Mouse (Mus musculus): ENCODE measurements around the gene Gm13285. TPM values are rescaled to one million over a fixed set of nuclear protein-coding genes. Genes with fewer than 3 reads are reported as not detected.
"Not testable (repeated sequence)": the region's sequence is repeated elsewhere in the genome, so short reads cannot be mapped to it uniquely, and the experiment has no call there.

Gene Gm13285
- polyA plus RNA-seq, 1 experiment from 2014 or later, result not detected

DNA sequence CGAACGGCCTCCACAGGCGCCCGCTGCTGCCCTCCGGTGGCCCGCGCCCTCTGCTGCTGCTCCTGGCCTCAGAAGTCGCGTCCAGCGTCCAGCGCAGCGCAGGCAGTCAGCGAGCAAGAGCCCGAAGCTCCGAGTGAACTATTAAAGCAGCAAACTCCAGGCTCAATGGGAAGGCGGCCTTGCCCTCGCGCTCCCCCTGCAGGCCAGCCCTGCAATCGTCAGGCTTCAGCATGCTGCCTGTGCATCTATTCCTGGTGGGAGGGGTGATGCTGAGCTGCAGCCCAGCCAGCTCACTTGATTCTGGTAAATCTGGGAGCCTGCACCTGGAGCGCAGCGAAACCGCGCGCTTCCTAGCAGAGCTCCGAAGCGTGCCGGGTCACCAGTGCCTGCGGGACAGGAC, 11.1 kb upstream of the Gm13285 start, which contains the start of gene Gm13277:
Gm13277 (plus strand) TSS at position 231 of the 400 bp plus-strand sequence.
- WGBS, result 0% methylated on average over 1 of the region's 28 CpGs
- not testable (repeated sequence) for H3K4me2 ChIP-seq (ENCODE audit: low read length); H3K4me3 ChIP-seq (replicated peaks; ENCODE audit: low read length); H3K4me1 ChIP-seq (replicated peaks; ENCODE audit: control insufficient read depth, insufficient read depth, low read length); H3K27ac ChIP-seq (ENCODE audit: low read length); H3K9ac ChIP-seq (replicated peaks; ENCODE audit: low read depth, low read length); H3K36me3 ChIP-seq (ENCODE audit: control insufficient read depth, insufficient read depth); ATAC-seq; H3K27me3 ChIP-seq (replicated peaks; ENCODE audit: control insufficient read depth, insufficient read depth, low read length); H3K9me3 ChIP-seq (ENCODE audit: control insufficient read depth, low read length)

DNA sequence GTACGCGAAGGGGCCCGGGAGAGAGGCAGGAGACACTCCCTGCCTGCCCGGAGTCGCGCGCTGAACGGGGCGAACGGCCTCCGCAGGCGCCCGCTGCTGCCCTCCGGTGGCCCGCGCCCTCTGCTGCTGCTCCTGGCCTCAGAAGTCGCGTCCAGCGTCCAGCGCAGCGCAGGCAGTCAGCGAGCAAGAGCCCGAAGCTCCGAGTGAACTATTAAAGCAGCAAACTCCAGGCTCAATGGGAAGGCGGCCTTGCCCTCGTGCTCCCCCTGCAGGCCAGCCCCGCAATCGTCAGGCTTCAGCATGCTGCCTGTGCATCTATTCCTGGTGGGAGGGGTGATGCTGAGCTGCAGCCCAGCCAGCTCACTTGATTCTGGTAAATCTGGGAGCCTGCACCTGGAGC, 8.2 kb upstream of the Gm13285 start, which contains the start of gene Gm13278:
Gm13278 (plus strand) TSS at position 301 of the 400 bp plus-strand sequence.
- no CpG with 5 or more reads among the region's 28 CpGs for WGBS
- not testable (repeated sequence) for ATAC-seq; H3K4me2 ChIP-seq (ENCODE audit: low read length); H3K27ac ChIP-seq (ENCODE audit: low read length); H3K36me3 ChIP-seq (ENCODE audit: control insufficient read depth, insufficient read depth); H3K9ac ChIP-seq (replicated peaks; ENCODE audit: low read depth, low read length); H3K27me3 ChIP-seq (replicated peaks; ENCODE audit: control insufficient read depth, insufficient read depth, low read length); H3K4me1 ChIP-seq (replicated peaks; ENCODE audit: control insufficient read depth, insufficient read depth, low read length); H3K9me3 ChIP-seq (ENCODE audit: control insufficient read depth, low read length); H3K4me3 ChIP-seq (replicated peaks; ENCODE audit: low read length)

DNA sequence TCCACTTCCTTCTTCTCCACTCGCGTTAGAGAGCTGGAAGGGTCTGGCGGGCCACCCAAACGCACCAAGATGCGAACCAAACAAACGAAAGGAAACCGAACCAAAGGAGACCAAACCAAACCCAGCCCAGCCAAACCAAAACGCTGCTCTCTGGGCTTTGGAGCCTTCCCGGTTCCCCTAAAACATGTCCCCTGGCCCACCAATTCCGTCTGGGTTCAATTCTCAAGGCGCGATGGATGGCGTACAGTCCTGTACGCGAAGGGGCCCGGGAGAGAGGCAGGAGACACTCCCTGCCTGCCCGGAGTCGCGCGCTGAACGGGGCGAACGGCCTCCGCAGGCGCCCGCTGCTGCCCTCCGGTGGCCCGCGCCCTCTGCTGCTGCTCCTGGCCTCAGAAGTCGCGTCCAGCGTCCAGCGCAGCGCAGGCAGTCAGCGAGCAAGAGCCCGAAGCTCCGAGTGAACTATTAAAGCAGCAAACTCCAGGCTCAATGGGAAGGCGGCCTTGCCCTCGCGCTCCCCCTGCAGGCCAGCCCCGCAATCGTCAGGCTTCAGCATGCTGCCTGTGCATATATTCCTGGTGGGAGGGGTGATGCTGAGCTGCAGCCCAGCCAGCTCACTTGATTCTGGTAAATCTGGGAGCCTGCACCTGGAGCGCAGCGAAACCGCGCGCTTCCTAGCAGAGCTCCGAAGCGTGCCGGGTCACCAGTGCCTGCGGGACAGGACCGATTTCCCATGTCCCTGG, 5.4 kb upstream of the Gm13285 start, which contains the start of gene Gm13275:
Gm13275 (plus strand) TSS at position 552 of the 740 bp plus-strand sequence.
- WGBS, result 0% methylated on average over 6 of the region's 52 CpGs
- not testable (repeated sequence) for H3K9me3 ChIP-seq (ENCODE audit: control insufficient read depth, low read length); H3K27ac ChIP-seq (ENCODE audit: low read length); H3K9ac ChIP-seq (replicated peaks; ENCODE audit: low read depth, low read length); H3K4me1 ChIP-seq (replicated peaks; ENCODE audit: control insufficient read depth, insufficient read depth, low read length); H3K27me3 ChIP-seq (replicated peaks; ENCODE audit: control insufficient read depth, insufficient read depth, low read length); H3K36me3 ChIP-seq (ENCODE audit: control insufficient read depth, insufficient read depth); H3K4me3 ChIP-seq (replicated peaks; ENCODE audit: low read length); H3K4me2 ChIP-seq (ENCODE audit: low read length); ATAC-seq

DNA sequence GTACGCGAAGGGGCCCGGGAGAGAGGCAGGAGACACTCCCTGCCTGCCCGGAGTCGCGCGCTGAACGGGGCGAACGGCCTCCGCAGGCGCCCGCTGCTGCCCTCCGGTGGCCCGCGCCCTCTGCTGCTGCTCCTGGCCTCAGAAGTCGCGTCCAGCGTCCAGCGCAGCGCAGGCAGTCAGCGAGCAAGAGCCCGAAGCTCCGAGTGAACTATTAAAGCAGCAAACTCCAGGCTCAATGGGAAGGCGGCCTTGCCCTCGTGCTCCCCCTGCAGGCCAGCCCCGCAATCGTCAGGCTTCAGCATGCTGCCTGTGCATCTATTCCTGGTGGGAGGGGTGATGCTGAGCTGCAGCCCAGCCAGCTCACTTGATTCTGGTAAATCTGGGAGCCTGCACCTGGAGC, 2.4 kb upstream of the Gm13285 start, which contains the start of gene Gm13279:
Gm13279 (plus strand) TSS at position 301 of the 400 bp plus-strand sequence.
- not testable (repeated sequence) for ATAC-seq; H3K4me2 ChIP-seq (ENCODE audit: low read length); H3K9me3 ChIP-seq (ENCODE audit: control insufficient read depth, low read length); H3K27ac ChIP-seq (ENCODE audit: low read length); H3K27me3 ChIP-seq (replicated peaks; ENCODE audit: control insufficient read depth, insufficient read depth, low read length); H3K4me1 ChIP-seq (replicated peaks; ENCODE audit: control insufficient read depth, insufficient read depth, low read length); H3K4me3 ChIP-seq (replicated peaks; ENCODE audit: low read length); H3K9ac ChIP-seq (replicated peaks; ENCODE audit: low read depth, low read length); H3K36me3 ChIP-seq (ENCODE audit: control insufficient read depth, insufficient read depth)
- no CpG with 5 or more reads among the region's 28 CpGs for WGBS

DNA sequence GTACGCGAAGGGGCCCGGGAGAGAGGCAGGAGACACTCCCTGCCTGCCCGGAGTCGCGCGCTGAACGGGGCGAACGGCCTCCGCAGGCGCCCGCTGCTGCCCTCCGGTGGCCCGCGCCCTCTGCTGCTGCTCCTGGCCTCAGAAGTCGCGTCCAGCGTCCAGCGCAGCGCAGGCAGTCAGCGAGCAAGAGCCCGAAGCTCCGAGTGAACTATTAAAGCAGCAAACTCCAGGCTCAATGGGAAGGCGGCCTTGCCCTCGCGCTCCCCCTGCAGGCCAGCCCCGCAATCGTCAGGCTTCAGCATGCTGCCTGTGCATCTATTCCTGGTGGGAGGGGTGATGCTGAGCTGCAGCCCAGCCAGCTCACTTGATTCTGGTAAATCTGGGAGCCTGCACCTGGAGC, 3.5 kb downstream of the Gm13285 start, which contains the start of gene Gm13287:
Gm13287 (plus strand) TSS at position 301 of the 400 bp plus-strand sequence.
- not testable (repeated sequence) for ATAC-seq; H3K4me1 ChIP-seq (replicated peaks; ENCODE audit: control insufficient read depth, insufficient read depth, low read length); H3K9ac ChIP-seq (replicated peaks; ENCODE audit: low read depth, low read length); H3K9me3 ChIP-seq (ENCODE audit: control insufficient read depth, low read length); H3K27me3 ChIP-seq (replicated peaks; ENCODE audit: control insufficient read depth, insufficient read depth, low read length); H3K4me3 ChIP-seq (replicated peaks; ENCODE audit: low read length); H3K36me3 ChIP-seq (ENCODE audit: control insufficient read depth, insufficient read depth); H3K4me2 ChIP-seq (ENCODE audit: low read length); H3K27ac ChIP-seq (ENCODE audit: low read length)
- no CpG with 5 or more reads among the region's 29 CpGs for WGBS

DNA sequence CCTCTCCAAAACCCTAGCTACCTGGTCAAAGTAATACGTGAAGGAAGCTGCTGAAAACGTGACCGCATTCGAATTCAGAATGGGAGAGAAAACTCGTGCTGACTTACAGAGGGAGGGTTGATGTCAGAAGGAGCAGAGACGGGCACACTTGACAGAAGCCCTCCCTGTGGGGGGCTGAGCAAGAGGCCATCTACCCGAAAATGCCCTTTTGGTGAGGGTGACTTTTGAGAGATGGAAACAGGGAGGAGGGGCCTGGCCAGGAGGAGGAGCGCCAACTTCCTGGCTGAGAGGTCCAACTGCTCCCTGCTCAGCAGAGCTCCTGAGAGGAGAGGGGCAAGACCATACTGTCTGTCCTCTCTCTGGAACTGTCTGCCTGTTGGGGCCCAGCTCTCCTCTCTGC, 5.8 kb downstream of the Gm13285 start, which contains the start of gene Gm13288:
Gm13288 (plus strand) TSS at position 301 of the 400 bp plus-strand sequence.
- H3K27me3 ChIP-seq (replicated peaks; ENCODE audit: control insufficient read depth, insufficient read depth, low read length); H3K9ac ChIP-seq (replicated peaks; ENCODE audit: low read depth, low read length); H3K36me3 ChIP-seq (ENCODE audit: control insufficient read depth, insufficient read depth); ATAC-seq; H3K4me1 ChIP-seq (replicated peaks; ENCODE audit: control insufficient read depth, insufficient read depth, low read length); H3K9me3 ChIP-seq (ENCODE audit: control insufficient read depth, low read length); H3K27ac ChIP-seq (ENCODE audit: low read length): not testable (repeated sequence)
- 0 out of 2 replicates have a peak within 1 kb of the TSS, but pooled peaks have one; percentile 20 for H3K4me3 ChIP-seq (replicated peaks; ENCODE audit: low read length)
- H3K4me2 ChIP-seq (ENCODE audit: low read length), result peak within 1 kb of the TSS; percentile 31; the same call in 1 of the 2 replicates
- WGBS, result no CpG with 5 or more reads among the region's 8 CpGs

DNA sequence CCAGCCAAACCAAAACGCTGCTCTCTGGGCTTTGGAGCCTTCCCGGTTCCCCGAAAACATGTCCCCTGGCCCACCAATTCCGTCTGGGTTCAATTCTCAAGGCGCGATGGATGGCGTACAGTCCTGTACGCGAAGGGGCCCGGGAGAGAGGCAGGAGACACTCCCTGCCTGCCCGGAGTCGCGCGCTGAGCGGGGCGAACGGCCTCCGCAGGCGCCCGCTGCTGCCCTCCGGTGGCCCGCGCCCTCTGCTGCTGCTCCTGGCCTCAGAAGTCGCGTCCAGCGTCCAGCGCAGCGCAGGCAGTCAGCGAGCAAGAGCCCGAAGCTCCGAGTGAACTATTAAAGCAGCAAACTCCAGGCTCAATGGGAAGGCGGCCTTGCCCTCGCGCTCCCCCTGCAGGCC, 6.3 kb downstream of the Gm13285 start:
- not testable (repeated sequence) for H3K9me3 ChIP-seq (ENCODE audit: control insufficient read depth, low read length); H3K27ac ChIP-seq (ENCODE audit: low read length); H3K4me1 ChIP-seq (replicated peaks; ENCODE audit: control insufficient read depth, insufficient read depth, low read length); H3K9ac ChIP-seq (replicated peaks; ENCODE audit: low read depth, low read length); H3K27me3 ChIP-seq (replicated peaks; ENCODE audit: control insufficient read depth, insufficient read depth, low read length); H3K36me3 ChIP-seq (ENCODE audit: control insufficient read depth, insufficient read depth); ATAC-seq
- H3K4me2 ChIP-seq (ENCODE audit: low read length), result peak overlapping the region; percentile 31; the same call in 1 of the 2 replicates
- H3K4me3 ChIP-seq (replicated peaks; ENCODE audit: low read length), result 0 out of 2 replicates have a peak overlapping the region, but pooled peaks have one; percentile 20
- WGBS, result 0% methylated on average over 12 of the region's 34 CpGs

DNA sequence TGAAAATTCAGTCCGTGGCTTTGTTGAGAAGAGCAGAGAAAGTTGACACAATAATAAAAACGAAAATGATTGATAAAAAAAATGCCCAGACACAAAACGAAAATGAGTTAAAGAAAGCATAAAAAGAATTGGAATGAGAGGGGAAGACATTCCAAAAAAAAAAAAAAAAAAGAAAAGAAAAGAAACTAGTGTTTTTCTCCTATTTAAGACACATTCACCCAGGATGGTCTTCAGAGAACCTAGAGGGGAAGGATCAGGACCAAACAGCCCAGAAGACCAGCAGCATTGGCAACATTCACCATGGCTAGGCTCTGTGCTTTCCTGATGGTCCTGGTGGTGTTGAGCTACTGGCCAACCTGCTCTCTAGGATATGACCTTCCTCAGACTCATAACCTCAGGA, 16.5 kb downstream of the Gm13285 start, which contains the start of gene Ifna7:
Ifna7 (plus strand) TSS at position 301 of the 400 bp plus-strand sequence.
- ATAC-seq, result no peak
- 73% methylated on average over 3 of the region's 3 CpGs for WGBS
- no peak within 1 kb of the TSS for H3K9ac ChIP-seq (replicated peaks; ENCODE audit: low read depth, low read length)

DNA sequence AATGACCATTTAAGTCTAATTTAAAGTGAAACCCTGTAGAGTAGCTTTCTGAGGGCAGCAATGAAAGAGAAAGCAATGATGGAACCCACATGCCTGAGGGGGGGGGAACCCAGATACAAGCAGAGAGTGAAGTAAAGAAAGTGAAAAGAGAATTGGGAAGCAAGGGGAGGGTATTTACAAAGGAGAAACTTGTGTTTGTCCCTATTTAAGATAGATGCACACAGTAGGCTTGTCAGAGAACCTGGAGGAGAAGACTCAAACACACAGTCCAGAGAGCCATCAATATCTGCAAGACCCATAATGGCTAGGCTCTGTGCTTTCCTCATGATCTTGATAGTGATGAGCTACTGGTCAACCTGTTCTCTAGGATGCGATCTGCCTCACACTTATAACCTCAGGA, 20.2 kb downstream of the Gm13285 start, which contains the start of gene Ifna11:
Ifna11 (plus strand) TSS at position 301 of the 400 bp plus-strand sequence.
- ATAC-seq, result no peak
- H3K4me2 ChIP-seq (ENCODE audit: low read length), result no peak within 1 kb of the TSS
- H3K27me3 ChIP-seq (replicated peaks; ENCODE audit: control insufficient read depth, insufficient read depth, low read length), result no peaks in the 10 kb centered on the region
- no peaks in the 10 kb centered on the region for H3K4me1 ChIP-seq (replicated peaks; ENCODE audit: control insufficient read depth, insufficient read depth, low read length)
- WGBS, result 86% methylated on average over 1 of the region's 1 CpGs
- no peak within 1 kb of the TSS for H3K27ac ChIP-seq (ENCODE audit: low read length)
- no peaks in the 10 kb centered on the region for H3K36me3 ChIP-seq (ENCODE audit: control insufficient read depth, insufficient read depth)
- H3K9me3 ChIP-seq (ENCODE audit: control insufficient read depth, low read length), result no peaks in the 10 kb centered on the region
- no peak within 1 kb of the TSS for H3K4me3 ChIP-seq (replicated peaks; ENCODE audit: low read length)
- no peak within 1 kb of the TSS for H3K9ac ChIP-seq (replicated peaks; ENCODE audit: low read depth, low read length)

More for the DNA sequence above, 16.5 kb downstream of the Gm13285 start, which contains the start of gene Ifna7:
- Histone ChIP-seq H3K4me1 (replicated peaks; ENCODE audit: control insufficient read depth, insufficient read depth, low read length) (no peaks in the 10 kb centered on the region), H3K4me3 (replicated peaks; ENCODE audit: low read length) (no peak within 1 kb of the TSS), H3K27me3 (replicated peaks; ENCODE audit: control insufficient read depth, insufficient read depth, low read length) (no peaks in the 10 kb centered on the region), H3K9me3 (ENCODE audit: control insufficient read depth, low read length) (no peaks in the 10 kb centered on the region), H3K36me3 (ENCODE audit: control insufficient read depth, insufficient read depth) (no peaks in the 10 kb centered on the region), H3K4me2 (ENCODE audit: low read length) (no peak within 1 kb of the TSS), H3K27ac (ENCODE audit: low read length) (no peak within 1 kb of the TSS)

Measured in forebrain, embryonic 16.5 days (tissue).